Mouse (Mus musculus) gastrocnemius, adult 18-20 months (tissue): ENCODE measurements around the gene Zfp334. TPM values are rescaled to one million over a fixed set of nuclear protein-coding genes. Genes with fewer than 3 reads are reported as not detected.

Source experiments
- DNase-seq: peaks from one replicate; pipeline ENCODE4 v3.0.0; 2021; ENCODE audit warnings: low spot score
- long read RNA-seq, 2 experiments: library from polyadenylated mRNA; stranded (forward); transcript quantifications; one replicate each; pipeline ENCODE4 v2.0.0; 2021
- total RNA-seq, 2 experiments: library from RNA; stranded (reverse); gene quantifications; 2 replicates each; pipeline ENCODE4 v1.2.3; 2021

Zfp334 gene
- 1 to 10 TPM; 2.3 to 2.5 TPM for total RNA-seq
- long read RNA-seq, experiment 1, full-length matches to known transcripts: 4 of 8 reads
- long read RNA-seq, experiment 1, partial matches to known transcripts: 0 of 8 reads
- long read RNA-seq, experiment 1, other reads (novel, unspliced or antisense): 4 of 8 reads
- long read RNA-seq, experiment 2, full-length matches to known transcripts: 4 of 8 reads
- long read RNA-seq, experiment 2, partial matches to known transcripts: 0 of 8 reads
- long read RNA-seq, experiment 2, other reads (novel, unspliced or antisense): 4 of 8 reads

GRCm38 (mm10) chr2:165387844-165388495 lies at the start of gene Zfp334:
Gene Zfp334, minus strand, starts transcription at chr2:165388259.
- DNase-seq: peak; percentile 93

- no peak for DNase-seq
These were observed 40.6 kb upstream of the Zfp334 start for GRCm38 (mm10) chr2:165428694-165429093.

GRCm38 (mm10) chr2:165420195-165420594 lies 32.1 kb upstream of the Zfp334 start:
- no peak for DNase-seq

GRCm38 (mm10) chr2:165419670-165420111 lies 31.6 kb upstream of the Zfp334 start:
- DNase-seq: no peak

GRCm38 (mm10) chr2:165418577-165418976 lies 30.5 kb upstream of the Zfp334 start:
- DNase-seq: no peak

- no peak for DNase-seq
These were observed 29.2 kb upstream of the Zfp334 start for GRCm38 (mm10) chr2:165417291-165417690.

GRCm38 (mm10) chr2:165415795-165416194 lies 27.7 kb upstream of the Zfp334 start:
- no peak for DNase-seq

GRCm38 (mm10) chr2:165415141-165415721 lies 27.2 kb upstream of the Zfp334 start:
- DNase-seq: no peak

- DNase-seq: no peak
These were observed 26.3 kb upstream of the Zfp334 start for GRCm38 (mm10) chr2:165414321-165414720.

GRCm38 (mm10) chr2:165413884-165414283 lies 25.8 kb upstream of the Zfp334 start:
- DNase-seq: no peak

- peak; percentile 74 for DNase-seq
These were observed 19.7 kb upstream of the Zfp334 start for GRCm38 (mm10) chr2:165407700-165408301.

- DNase-seq: peak; percentile 8
These were observed 17.3 kb upstream of the Zfp334 start for GRCm38 (mm10) chr2:165405351-165405750.

- DNase-seq: no peak
These were observed 16.9 kb upstream of the Zfp334 start for GRCm38 (mm10) chr2:165404951-165405350.

GRCm38 (mm10) chr2:165398164-165398785 lies 10.2 kb upstream of the Zfp334 start:
- DNase-seq: no peak

- DNase-seq: peak; percentile 46
These were observed 9.6 kb upstream of the Zfp334 start for GRCm38 (mm10) chr2:165397502-165398163.

GRCm38 (mm10) chr2:165396831-165397501 lies 8.9 kb upstream of the Zfp334 start:
- DNase-seq: no peak

GRCm38 (mm10) chr2:165392156-165392555 lies 4.1 kb upstream of the Zfp334 start:
- no peak for DNase-seq

- peak; percentile 51 for DNase-seq
These were observed 3.5 kb upstream of the Zfp334 start for GRCm38 (mm10) chr2:165391561-165391960.

GRCm38 (mm10) chr2:165389299-165389952 lies 1.4 kb upstream of the Zfp334 start:
- DNase-seq: no peak

GRCm38 (mm10) chr2:165387370-165387769 lies 689 bp downstream of the Zfp334 start:
- no peak for DNase-seq
